Mouse (Mus musculus): ENCODE measurements around the gene Fam172a. TPM values are rescaled to one million over a fixed set of nuclear protein-coding genes. Genes with fewer than 3 reads are reported as not detected.

Gene Fam172a
- polyA plus RNA-seq, 1 experiment = 38.4 TPM

DNA sequence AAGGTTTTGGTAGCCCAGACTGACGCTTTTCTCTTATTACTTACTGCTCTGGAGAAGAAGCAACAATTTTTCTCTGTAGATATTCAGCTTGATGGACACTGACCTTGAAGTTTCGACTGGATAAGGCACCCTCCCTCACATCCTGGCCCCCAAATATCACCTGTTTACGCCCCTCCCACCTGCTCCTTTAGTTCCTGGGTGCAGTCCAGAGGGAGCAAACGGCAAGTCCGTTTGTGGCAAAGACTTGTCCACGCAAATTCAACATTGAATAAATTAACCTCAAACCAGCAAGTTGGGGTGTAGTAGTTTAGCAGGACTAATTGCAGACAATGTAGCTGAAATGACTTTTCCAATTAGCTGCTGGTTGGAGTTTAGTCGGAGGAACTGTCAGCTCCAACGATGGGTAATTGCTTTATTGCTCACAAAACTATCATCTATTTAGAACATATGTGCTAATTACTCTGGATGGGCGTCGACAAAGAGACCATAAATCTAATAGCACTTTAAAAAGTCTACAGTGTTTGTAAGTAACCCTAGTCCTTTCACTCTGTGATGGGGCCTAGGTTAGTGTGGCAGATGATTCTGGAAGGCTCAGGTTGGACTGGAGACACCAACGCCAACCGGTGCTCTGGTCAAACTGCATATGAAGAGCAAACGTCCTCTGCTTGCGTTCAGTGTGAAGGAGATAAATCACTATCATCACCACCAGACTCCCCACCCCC, 507.0 kb downstream of the Fam172a start:
- TF ChIP-seq POLR2A (IDR thresholded peaks at IDR 0.05; ENCODE audit: low read depth, low read length) (no peak), CTCF (IDR thresholded peaks at IDR 0.05; ENCODE audit: borderline replicate concordance, insufficient read depth, low read length) (no peak)
- no peak overlapping the region for H3K4me3 ChIP-seq (ENCODE audit: insufficient read depth, low read length)
- H3K4me1 ChIP-seq (ENCODE audit: control insufficient read depth, insufficient read depth, low read length) = peaks cover 1% of the 10 kb centered on the region; the same call in 1 of the 2 replicates

DNA sequence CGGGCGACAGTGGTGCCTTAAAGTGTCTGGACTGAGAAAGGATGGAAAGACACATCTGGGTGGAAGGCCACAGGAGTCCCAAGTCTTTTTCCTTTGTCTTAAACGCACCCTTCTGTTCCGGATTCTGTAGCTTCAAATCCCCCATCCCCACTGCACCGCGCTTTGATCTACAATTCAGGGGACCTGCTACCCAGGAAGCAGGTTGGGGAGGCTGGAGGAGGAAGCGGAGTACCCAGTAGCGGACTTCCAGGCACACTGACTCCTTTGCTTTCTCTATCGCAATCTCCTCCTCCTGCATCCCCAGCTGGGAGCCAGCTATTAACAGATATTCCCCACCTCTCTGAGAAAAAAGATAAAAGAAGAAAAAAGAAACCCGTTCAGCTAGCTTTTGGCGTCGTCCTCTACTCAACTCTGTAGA, 507.8 kb downstream of the Fam172a start:
- H3K4me3 ChIP-seq (ENCODE audit: insufficient read depth, low read length) = peak overlapping the region; percentile 32
- no peak overlapping the region for H3K27ac ChIP-seq (ENCODE audit: insufficient read depth, low read length)
- peaks cover 1% of the 10 kb centered on the region; the same call in 1 of the 2 replicates for H3K4me1 ChIP-seq (ENCODE audit: control insufficient read depth, insufficient read depth, low read length)
- TF ChIP-seq POLR2A (IDR thresholded peaks at IDR 0.05; ENCODE audit: low read depth, low read length) = no peak
- no peak for TF ChIP-seq CTCF (IDR thresholded peaks at IDR 0.05; ENCODE audit: borderline replicate concordance, insufficient read depth, low read length)

More for the DNA sequence above, 507.0 kb downstream of the Fam172a start:
- H3K27ac ChIP-seq (ENCODE audit: insufficient read depth, low read length) = no peak overlapping the region

DNA sequence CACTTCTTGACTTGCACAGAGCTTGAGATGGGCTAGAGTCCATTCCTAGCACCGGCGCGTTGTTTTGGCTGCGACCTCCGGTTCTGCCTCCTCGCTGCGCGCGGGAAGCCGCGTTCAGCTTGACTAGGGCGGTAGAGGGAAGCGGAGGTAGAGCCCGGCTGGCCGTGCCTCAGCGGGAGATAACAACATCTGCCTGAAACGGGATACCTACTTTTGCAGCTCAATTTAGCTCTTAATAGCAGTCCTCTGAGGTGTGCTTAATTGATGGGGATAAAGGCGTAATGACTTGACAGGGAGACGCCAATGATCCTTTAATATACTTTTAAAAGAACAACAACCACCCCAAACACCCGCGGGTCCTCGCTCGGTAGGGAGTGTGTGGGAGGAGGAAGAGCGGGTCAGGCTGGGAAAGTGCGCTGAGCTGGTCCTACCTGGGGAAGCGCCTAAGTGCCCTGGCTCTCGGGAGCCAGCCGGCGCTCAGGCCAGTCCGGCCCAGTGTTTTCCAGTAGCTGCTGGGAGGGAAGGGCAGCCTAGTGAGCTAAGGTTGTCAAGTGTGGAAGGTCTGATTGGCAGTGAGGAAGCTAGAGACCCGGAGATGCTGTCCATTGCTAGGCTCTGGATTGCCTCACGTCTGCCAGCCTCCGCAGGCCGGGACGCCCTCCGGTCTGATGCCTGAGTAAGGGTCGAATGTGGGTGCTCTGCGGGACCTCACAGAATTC, 508.4 kb downstream of the Fam172a start:
- Histone ChIP-seq H3K4me1 (ENCODE audit: control insufficient read depth, insufficient read depth, low read length) (no peaks in the 10 kb centered on the region), H3K4me3 (ENCODE audit: insufficient read depth, low read length) (peak overlapping the region; percentile 32), H3K27ac (ENCODE audit: insufficient read depth, low read length) (no peak overlapping the region)
- TF ChIP-seq POLR2A (IDR thresholded peaks at IDR 0.05; ENCODE audit: low read depth, low read length) (no peak), CTCF (IDR thresholded peaks at IDR 0.05; ENCODE audit: borderline replicate concordance, insufficient read depth, low read length) (no peak)

DNA sequence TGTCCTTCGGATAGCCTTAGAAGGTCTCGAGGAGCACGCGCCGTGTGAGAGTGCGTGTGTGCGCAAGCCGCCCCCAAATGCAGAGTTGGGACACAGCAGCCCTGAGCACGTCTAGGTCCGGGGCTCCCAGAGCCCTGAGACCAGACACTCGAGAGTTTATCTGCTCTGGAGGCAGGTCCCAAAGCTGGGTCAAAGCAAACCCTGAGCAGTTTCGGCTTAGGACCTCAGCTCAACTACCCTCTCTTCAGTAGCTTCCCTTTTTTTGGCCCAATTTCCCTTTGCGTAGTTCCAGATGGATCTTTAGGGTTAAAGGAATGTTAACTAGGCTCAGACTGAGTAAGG, 508.9 kb downstream of the Fam172a start:
- H3K4me3 ChIP-seq (ENCODE audit: insufficient read depth, low read length) = peak overlapping the region; percentile 32; the same call in 1 of the 2 replicates
- H3K4me1 ChIP-seq (ENCODE audit: control insufficient read depth, insufficient read depth, low read length) = no peaks in the 10 kb centered on the region
- TF ChIP-seq CTCF (IDR thresholded peaks at IDR 0.05; ENCODE audit: borderline replicate concordance, insufficient read depth, low read length) (no peak), POLR2A (IDR thresholded peaks at IDR 0.05; ENCODE audit: low read depth, low read length) (no peak)
- no peak overlapping the region for H3K27ac ChIP-seq (ENCODE audit: insufficient read depth, low read length)

DNA sequence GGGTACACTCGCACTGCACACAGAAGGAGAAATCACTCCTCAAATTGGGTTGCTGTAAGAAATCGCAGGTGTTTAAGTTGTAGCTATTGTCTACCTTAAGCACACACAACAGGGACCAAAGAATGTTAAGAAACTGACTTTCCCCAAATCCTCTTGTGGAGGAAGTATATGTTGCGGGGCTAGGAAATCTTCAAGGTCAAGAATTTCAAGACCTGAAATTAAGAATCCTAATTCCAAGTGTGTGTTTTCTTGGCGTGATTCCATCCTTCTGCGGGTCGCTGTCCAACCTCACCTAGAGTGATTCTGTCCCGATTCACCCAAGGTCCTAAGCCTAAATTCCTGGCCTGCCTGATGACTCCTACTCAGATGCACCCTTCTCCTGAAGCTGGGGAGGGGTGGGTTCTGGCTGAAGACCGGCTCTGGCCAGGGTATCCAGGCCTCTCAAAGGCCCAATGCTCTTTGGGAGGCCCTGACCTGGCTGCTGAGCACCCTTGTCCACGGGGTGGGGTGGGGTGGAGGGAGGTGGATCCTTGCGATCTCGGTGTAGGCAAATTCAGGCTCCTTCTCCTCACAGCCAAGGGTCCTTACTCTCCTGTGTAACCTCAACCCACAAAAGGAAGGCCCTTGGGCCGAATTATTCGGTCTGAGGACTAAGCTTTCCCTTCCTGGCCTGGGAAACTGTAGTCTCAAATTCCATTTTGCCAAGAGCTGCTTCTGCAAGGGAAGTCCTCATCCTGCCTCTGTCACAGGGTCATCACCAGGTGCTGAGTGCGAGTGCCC, 509.6 kb downstream of the Fam172a start:
- no peak overlapping the region for H3K27ac ChIP-seq (ENCODE audit: insufficient read depth, low read length)
- TF ChIP-seq CTCF (IDR thresholded peaks at IDR 0.05; ENCODE audit: borderline replicate concordance, insufficient read depth, low read length) (no peak), POLR2A (IDR thresholded peaks at IDR 0.05; ENCODE audit: low read depth, low read length) (no peak)
- H3K4me3 ChIP-seq (ENCODE audit: insufficient read depth, low read length) = no peak overlapping the region
- no peaks in the 10 kb centered on the region for H3K4me1 ChIP-seq (ENCODE audit: control insufficient read depth, insufficient read depth, low read length)

DNA sequence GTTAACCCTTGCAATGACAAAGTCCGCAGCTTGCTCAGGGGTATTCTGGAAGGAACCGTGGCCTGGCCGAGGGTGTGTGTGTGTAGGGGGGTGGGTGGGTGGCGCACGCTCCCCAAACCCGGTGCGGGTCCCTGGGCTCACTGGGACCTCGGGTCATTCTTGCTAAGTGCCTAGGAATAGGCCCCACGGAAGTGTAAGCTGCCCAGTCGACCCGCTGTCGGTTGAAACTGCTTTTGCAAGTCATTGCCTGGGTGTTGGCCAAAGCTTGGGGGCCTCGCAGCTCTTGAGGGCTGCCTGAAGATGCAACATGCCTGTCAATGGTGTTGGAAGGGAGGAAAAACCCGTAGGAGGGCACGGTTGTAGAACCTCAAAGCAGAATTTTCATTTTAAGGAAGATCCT, 510.3 kb downstream of the Fam172a start:
- H3K4me3 ChIP-seq (ENCODE audit: insufficient read depth, low read length) = no peak overlapping the region
- TF ChIP-seq POLR2A (IDR thresholded peaks at IDR 0.05; ENCODE audit: low read depth, low read length) (no peak), CTCF (IDR thresholded peaks at IDR 0.05; ENCODE audit: borderline replicate concordance, insufficient read depth, low read length) (no peak)
- no peaks in the 10 kb centered on the region for H3K4me1 ChIP-seq (ENCODE audit: control insufficient read depth, insufficient read depth, low read length)
- H3K27ac ChIP-seq (ENCODE audit: insufficient read depth, low read length) = no peak overlapping the region

DNA sequence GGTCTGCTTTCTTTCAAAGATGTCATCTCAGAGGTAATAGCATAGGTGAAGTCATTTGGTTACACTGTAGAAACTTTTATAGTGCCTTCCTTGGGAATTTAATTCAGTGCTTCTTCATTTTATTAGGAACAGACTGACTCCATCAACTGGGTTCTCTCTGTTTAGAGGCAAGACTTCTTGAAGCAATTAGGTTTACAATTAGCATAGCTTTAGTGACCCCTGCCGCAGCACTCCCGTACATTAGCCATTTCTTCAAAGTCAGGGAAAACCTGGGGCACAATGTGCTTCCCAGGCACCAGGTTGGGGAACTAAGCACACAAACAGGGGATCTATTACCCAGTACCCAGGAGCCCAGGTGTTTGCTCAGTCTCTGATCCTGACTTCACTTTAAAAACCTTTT, 511.3 kb downstream of the Fam172a start:
- Histone ChIP-seq H3K4me1 (ENCODE audit: control insufficient read depth, insufficient read depth, low read length) (no peaks in the 10 kb centered on the region), H3K27ac (ENCODE audit: insufficient read depth, low read length) (no peak overlapping the region), H3K4me3 (ENCODE audit: insufficient read depth, low read length) (no peak overlapping the region)
- TF ChIP-seq POLR2A (IDR thresholded peaks at IDR 0.05; ENCODE audit: low read depth, low read length) = no peak
- TF ChIP-seq CTCF (IDR thresholded peaks at IDR 0.05; ENCODE audit: borderline replicate concordance, insufficient read depth, low read length) = no peak

DNA sequence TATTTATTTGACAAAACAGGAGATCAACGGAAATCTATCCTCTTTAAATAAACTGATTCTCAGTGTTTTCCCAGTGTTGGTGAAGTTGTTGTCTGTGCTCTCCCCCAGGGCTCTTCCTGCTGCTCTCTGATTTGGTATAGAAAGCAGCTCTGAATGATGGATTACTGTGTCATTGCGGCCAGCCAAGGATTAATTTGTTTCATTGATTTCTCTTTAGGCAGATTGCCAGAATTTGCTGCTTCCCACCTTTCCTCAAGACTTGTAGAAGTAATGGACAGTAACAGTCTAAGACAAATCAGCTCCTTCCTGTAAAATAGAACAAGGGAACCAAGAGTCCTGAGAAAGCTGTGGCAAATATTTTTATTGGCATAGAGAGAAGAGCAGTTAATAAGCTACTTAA, 513.4 kb downstream of the Fam172a start:
- Histone ChIP-seq H3K4me3 (ENCODE audit: insufficient read depth, low read length) (no peak overlapping the region), H3K4me1 (ENCODE audit: control insufficient read depth, insufficient read depth, low read length) (no peaks in the 10 kb centered on the region), H3K27ac (ENCODE audit: insufficient read depth, low read length) (no peak overlapping the region)
- TF ChIP-seq POLR2A (IDR thresholded peaks at IDR 0.05; ENCODE audit: low read depth, low read length) = no peak
- TF ChIP-seq CTCF (IDR thresholded peaks at IDR 0.05; ENCODE audit: borderline replicate concordance, insufficient read depth, low read length) = no peak
